Mouse (Mus musculus): ENCODE results near the gene Golga1. TPM values are rescaled to one million over a fixed set of nuclear protein-coding genes. Genes with fewer than 3 reads are reported as not detected.

Golga1 gene
- polyA plus RNA-seq, 1 experiment from 2014 or later = 33.1 TPM

DNA sequence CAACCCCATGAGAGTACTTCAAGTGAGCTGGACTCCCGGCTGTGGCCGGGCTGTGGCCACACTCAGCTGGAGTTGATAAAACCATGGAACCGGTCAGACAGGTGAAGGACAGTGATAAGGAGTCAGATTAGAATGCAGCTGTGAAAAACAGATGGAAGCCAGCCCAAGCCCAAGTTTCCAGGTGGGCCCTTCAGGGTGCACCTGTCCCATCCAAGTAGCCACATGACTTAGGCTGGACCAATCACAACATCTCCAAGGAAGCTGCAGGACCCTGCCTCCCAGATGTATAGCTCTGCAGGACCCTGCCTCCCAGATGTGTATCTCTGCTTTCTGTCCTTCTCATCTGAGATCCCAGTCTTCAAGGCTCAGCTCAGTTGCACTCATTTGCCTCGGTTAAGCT, 73.3 kb downstream of the Golga1 start:
- H3K4me3 ChIP-seq = no peak overlapping the region
- WGBS = 70% methylated on average over 4 of the region's 4 CpGs
- H3K27ac ChIP-seq = no peak overlapping the region
- H3K4me1 ChIP-seq = peaks cover 5% of the 10 kb centered on the region; the same call in 1 of the 2 replicates
- ATAC-seq (ENCODE audit: insufficient number of reproducible peaks, insufficient read depth, low FRiP score, low TSS enrichment, low read depth) = no peak
- H3K9ac ChIP-seq = no peak overlapping the region
- H3K9me3 ChIP-seq = no peaks in the 10 kb centered on the region
- H3K4me2 ChIP-seq = no peak overlapping the region
- no peaks in the 10 kb centered on the region for H3K36me3 ChIP-seq
- H3K27me3 ChIP-seq = no peaks in the 10 kb centered on the region

DNA sequence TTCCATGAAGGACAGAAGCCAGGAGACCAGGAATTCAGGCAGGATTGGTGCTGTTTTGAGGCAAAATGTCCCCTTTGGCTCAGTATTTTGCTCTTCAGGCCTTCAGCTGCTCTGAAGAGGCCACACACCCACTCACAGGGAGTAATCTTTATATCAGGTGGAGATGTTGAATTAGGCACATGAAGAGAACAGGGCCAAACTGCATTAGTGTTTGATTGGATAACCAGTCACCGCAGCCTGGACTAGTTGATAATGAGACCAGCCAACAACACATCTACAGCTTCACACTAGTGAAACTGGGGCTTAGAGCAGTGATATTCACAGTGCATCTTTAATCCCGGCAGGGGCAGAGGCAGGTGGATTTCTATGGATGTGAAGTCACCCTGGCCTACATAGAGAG, 76.4 kb downstream of the Golga1 start:
- ATAC-seq (ENCODE audit: insufficient number of reproducible peaks, insufficient read depth, low FRiP score, low TSS enrichment, low read depth) = no peak
- Histone ChIP-seq H3K27ac (no peak overlapping the region), H3K9me3 (peaks cover 2% of the 10 kb centered on the region; the same call in 1 of the 2 replicates), H3K9ac (no peak overlapping the region), H3K36me3 (no peaks in the 10 kb centered on the region), H3K4me1 (peaks cover 5% of the 10 kb centered on the region; the same call in 1 of the 2 replicates), H3K4me2 (no peak overlapping the region), H3K4me3 (no peak overlapping the region), H3K27me3 (no peaks in the 10 kb centered on the region)
- 93% methylated on average over 2 of the region's 2 CpGs for WGBS

- ATAC-seq (ENCODE audit: insufficient number of reproducible peaks, insufficient read depth, low FRiP score, low TSS enrichment, low read depth) = no peak
Observed at GRCm38 (mm10) chr2:38987803-38988510, 77.4 kb downstream of the Golga1 start.

GRCm38 (mm10) chr2:38987371-38987770, 78.0 kb downstream of the Golga1 start:
- Histone ChIP-seq H3K4me2 (no peak overlapping the region), H3K36me3 (no peaks in the 10 kb centered on the region), H3K4me3 (no peak overlapping the region), H3K4me1 (peaks cover 5% of the 10 kb centered on the region; the same call in 1 of the 2 replicates), H3K27me3 (no peaks in the 10 kb centered on the region), H3K9ac (no peak overlapping the region), H3K9me3 (peaks cover 7% of the 10 kb centered on the region; the same call in 1 of the 2 replicates), H3K27ac (0 out of 2 replicates have a peak overlapping the region, but pooled peaks have one; percentile 11)
- WGBS = 67% methylated on average over 1 of the region's 1 CpGs
- no peak for ATAC-seq (ENCODE audit: insufficient number of reproducible peaks, insufficient read depth, low FRiP score, low TSS enrichment, low read depth)

More at GRCm38 (mm10) chr2:38987803-38988510, 77.4 kb downstream of the Golga1 start:
- Histone ChIP-seq H3K27ac (peak overlapping the region; percentile 11; the same call in 1 of the 2 replicates), H3K4me3 (no peak overlapping the region), H3K4me2 (no peak overlapping the region), H3K4me1 (peaks cover 5% of the 10 kb centered on the region; the same call in 1 of the 2 replicates), H3K9ac (no peak overlapping the region), H3K36me3 (no peaks in the 10 kb centered on the region), H3K9me3 (peaks cover 7% of the 10 kb centered on the region; the same call in 1 of the 2 replicates), H3K27me3 (no peaks in the 10 kb centered on the region)
- WGBS = 73% methylated on average over 6 of the region's 6 CpGs

GRCm38 (mm10) chr2:38986580-38986979, 78.8 kb downstream of the Golga1 start:
- Histone ChIP-seq H3K4me1 (peaks cover 5% of the 10 kb centered on the region; the same call in 1 of the 2 replicates), H3K27me3 (no peaks in the 10 kb centered on the region), H3K4me2 (no peak overlapping the region), H3K36me3 (no peaks in the 10 kb centered on the region), H3K9me3 (peaks cover 7% of the 10 kb centered on the region; the same call in 1 of the 2 replicates), H3K27ac (no peak overlapping the region), H3K4me3 (no peak overlapping the region), H3K9ac (no peak overlapping the region)
- ATAC-seq (ENCODE audit: insufficient number of reproducible peaks, insufficient read depth, low FRiP score, low TSS enrichment, low read depth) = no peak
- 79% methylated on average over 3 of the region's 3 CpGs for WGBS

DNA sequence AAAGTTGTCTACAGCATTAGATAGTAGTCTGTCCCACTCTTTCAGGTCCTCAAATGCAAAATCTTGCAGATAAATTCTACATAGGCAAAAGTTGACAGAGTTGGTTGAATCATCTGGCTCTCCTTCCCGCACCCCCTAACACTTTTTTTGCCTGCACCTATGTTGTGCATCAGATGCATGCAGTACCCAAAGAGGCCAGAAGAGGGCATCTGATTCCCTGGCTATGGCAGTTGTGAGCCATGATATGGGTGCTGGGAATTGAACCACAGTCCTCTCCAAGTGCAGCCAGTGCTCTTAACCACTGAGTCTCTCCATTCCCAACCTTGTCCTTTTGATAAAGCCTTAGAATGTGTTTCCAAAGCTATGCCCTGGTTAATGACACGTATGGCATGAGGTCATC, 81.9 kb downstream of the Golga1 start:
- Histone ChIP-seq H3K4me1 (peaks cover 5% of the 10 kb centered on the region; the same call in 1 of the 2 replicates), H3K9ac (no peak overlapping the region), H3K4me2 (no peak overlapping the region), H3K36me3 (no peaks in the 10 kb centered on the region), H3K4me3 (no peak overlapping the region), H3K27me3 (no peaks in the 10 kb centered on the region), H3K27ac (no peak overlapping the region), H3K9me3 (peaks cover 7% of the 10 kb centered on the region; the same call in 1 of the 2 replicates)
- no peak for ATAC-seq (ENCODE audit: insufficient number of reproducible peaks, insufficient read depth, low FRiP score, low TSS enrichment, low read depth)
- 96% methylated on average over 2 of the region's 2 CpGs for WGBS

GRCm38 (mm10) chr2:38977837-38978236, 87.5 kb downstream of the Golga1 start:
- no peak for ATAC-seq (ENCODE audit: insufficient number of reproducible peaks, insufficient read depth, low FRiP score, low TSS enrichment, low read depth)
- H3K9ac ChIP-seq = no peak overlapping the region
- H3K27ac ChIP-seq = no peak overlapping the region
- H3K4me3 ChIP-seq = no peak overlapping the region
- 60% methylated on average over 4 of the region's 4 CpGs for WGBS
- no peaks in the 10 kb centered on the region for H3K4me1 ChIP-seq
- H3K27me3 ChIP-seq = no peaks in the 10 kb centered on the region
- H3K9me3 ChIP-seq = no peaks in the 10 kb centered on the region
- no peak overlapping the region for H3K4me2 ChIP-seq
- no peaks in the 10 kb centered on the region for H3K36me3 ChIP-seq

GRCm38 (mm10) chr2:38975941-38976805, 89.2 kb downstream of the Golga1 start:
- no peaks in the 10 kb centered on the region for H3K4me1 ChIP-seq
- H3K9ac ChIP-seq = no peak overlapping the region
- no peak overlapping the region for H3K4me3 ChIP-seq
- no peaks in the 10 kb centered on the region for H3K27me3 ChIP-seq
- no peaks in the 10 kb centered on the region for H3K9me3 ChIP-seq
- no peaks in the 10 kb centered on the region for H3K36me3 ChIP-seq
- H3K27ac ChIP-seq = no peak overlapping the region
- H3K4me2 ChIP-seq = no peak overlapping the region
- WGBS = 78% methylated on average over 21 of the region's 21 CpGs
- no peak for ATAC-seq (ENCODE audit: insufficient number of reproducible peaks, insufficient read depth, low FRiP score, low TSS enrichment, low read depth)

DNA sequence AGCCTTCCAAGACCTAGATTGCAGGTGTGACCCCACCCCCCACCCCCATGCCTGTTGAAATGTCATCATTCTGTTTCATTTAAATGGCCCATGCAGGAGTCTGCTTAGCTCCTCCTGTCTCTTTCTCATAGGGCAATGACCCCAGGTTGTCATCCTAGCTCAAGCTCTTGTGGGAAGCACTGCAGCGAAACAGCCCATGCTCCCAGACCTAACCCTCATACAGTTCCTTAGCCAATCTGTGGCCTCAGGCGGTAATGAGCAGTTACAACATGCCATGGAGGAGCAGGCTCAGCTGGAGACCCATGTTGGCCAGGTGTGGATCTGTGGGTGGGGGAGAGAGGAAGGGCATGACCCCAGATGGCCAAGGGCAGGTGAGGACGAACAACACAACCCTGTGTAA, 90.2 kb downstream of the Golga1 start:
- H3K9ac ChIP-seq = no peak overlapping the region
- no peaks in the 10 kb centered on the region for H3K9me3 ChIP-seq
- ATAC-seq (ENCODE audit: insufficient number of reproducible peaks, insufficient read depth, low FRiP score, low TSS enrichment, low read depth) = no peak
- no peaks in the 10 kb centered on the region for H3K27me3 ChIP-seq
- H3K4me1 ChIP-seq = no peaks in the 10 kb centered on the region
- no peak overlapping the region for H3K4me2 ChIP-seq
- WGBS = 66% methylated on average over 3 of the region's 3 CpGs
- H3K27ac ChIP-seq = no peak overlapping the region
- H3K36me3 ChIP-seq = no peaks in the 10 kb centered on the region
- no peak overlapping the region for H3K4me3 ChIP-seq

GRCm38 (mm10) chr2:38974171-38974570, 91.2 kb downstream of the Golga1 start:
- Histone ChIP-seq H3K36me3 (no peaks in the 10 kb centered on the region), H3K9ac (no peak overlapping the region), H3K4me1 (no peaks in the 10 kb centered on the region), H3K4me2 (no peak overlapping the region), H3K9me3 (no peaks in the 10 kb centered on the region), H3K27me3 (no peaks in the 10 kb centered on the region), H3K4me3 (no peak overlapping the region), H3K27ac (no peak overlapping the region)
- ATAC-seq (ENCODE audit: insufficient number of reproducible peaks, insufficient read depth, low FRiP score, low TSS enrichment, low read depth) = no peak
- 40% methylated on average over 2 of the region's 2 CpGs for WGBS

GRCm38 (mm10) chr2:38973701-38974100, 91.6 kb downstream of the Golga1 start:
- Histone ChIP-seq H3K4me3 (no peak overlapping the region), H3K4me1 (no peaks in the 10 kb centered on the region), H3K36me3 (no peaks in the 10 kb centered on the region), H3K9me3 (no peaks in the 10 kb centered on the region), H3K4me2 (no peak overlapping the region), H3K9ac (no peak overlapping the region), H3K27ac (no peak overlapping the region), H3K27me3 (no peaks in the 10 kb centered on the region)
- 80% methylated on average over 7 of the region's 7 CpGs for WGBS
- ATAC-seq (ENCODE audit: insufficient number of reproducible peaks, insufficient read depth, low FRiP score, low TSS enrichment, low read depth) = no peak

Data from embryonic facial prominence, embryonic 13.5 days (tissue).